Mouse (Mus musculus) embryo, embryonic 11 days (tissue): Measurements from ENCODE around the gene Ano1.

ENCODE experiments used
- DNase-seq: peaks from one replicate; pipeline ENCODE4 v3.0.0-alpha.2; 2015

Gene Ano1

DNA sequence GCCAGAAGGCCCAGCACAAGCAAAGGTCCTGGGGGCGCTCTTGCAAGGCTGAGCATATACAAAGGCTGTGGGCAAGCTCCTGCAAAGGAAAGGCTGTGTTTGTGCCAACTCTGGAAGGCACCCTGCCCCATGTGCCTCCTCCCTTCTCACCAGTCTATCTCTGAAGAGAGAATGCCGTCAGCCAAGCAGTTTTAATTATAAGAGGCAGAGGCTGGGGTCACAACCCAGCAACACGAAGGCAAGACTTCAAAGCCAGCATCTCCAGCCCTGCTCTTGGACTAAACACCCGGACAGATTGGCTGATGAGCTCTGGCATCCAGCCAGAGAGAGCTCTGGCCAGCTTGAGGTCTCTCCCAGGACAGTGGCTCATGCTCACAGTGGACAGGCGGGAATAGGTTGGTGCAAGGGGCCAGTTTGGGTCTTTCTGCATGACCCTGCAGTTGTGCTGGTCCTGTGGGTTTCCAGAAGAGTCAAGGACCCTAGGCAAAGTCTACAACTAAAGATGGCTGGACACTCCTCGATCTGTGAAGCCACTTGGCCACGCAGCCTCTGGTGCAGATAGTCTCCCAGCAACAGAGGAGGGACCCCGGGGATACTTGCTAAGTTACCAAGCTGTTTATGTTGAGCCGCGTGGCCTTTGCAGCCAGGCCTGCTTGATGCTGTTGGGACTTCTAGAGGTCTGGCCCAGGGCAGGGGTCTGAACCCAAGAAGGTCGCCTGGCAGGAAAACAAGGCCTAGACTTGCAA is 12.9 kb upstream of the Ano1 start:
- DNase-seq: no peak

DNA sequence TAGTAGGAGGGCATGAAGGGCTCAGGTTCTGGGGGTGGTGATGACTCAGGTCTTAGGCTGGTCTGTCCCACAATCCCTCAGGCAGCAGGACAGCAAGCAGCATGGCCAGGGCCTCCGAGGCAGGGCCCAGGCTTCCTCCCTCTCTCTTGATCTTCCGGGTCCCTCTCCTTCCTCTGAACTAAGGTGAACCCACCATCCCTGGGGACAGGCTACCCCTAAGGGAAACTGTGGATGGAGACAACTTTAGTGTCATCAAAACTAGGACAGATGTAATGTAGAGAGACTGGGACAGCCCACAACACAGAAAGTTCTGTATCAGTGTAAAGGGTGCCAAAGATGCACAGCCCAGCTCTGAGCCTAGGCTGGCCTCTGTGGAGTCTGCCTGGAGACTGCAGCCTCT is 12.2 kb upstream of the Ano1 start:
- DNase-seq: no peak

DNA sequence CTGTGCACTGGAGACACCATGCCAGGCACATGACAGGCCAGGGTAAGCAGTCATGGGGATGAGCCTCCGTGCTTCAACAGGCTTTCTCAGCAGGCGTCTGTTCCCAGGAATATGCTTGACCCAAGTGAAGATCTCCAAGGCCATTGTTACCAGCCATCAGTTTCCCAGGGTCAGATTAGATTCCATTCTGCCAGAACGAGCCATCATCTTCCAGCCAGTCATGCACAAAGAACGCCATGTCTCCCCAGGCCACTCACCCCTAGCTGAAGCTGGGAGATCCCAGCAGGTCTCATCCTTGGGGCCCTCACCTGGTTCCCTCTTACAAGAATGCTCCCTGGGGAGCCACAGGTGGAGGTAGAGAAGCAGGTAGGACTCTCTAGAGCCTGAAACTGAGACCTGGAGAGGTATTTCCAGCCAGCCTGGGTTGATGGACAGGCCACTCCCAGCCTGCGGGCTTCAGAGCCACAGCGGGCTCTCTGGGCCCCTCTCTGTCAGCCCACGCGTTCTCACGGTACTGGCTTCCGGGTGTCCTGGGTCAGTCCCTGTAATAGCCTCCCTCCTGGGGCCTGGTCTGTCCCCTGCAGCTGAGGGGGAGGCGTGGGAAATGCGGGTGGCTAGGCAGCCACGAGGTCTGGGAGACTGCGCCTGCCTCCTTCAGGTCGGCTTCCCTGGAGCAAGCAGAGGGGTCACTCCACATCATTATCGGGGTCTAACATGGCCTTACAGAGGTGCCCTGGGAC is 10.9 kb upstream of the Ano1 start:
- no peak for DNase-seq

- no peak for DNase-seq
Observed at GRCm38 (mm10) chr7:144760228-144760627, 8.5 kb upstream of the Ano1 start.

DNA sequence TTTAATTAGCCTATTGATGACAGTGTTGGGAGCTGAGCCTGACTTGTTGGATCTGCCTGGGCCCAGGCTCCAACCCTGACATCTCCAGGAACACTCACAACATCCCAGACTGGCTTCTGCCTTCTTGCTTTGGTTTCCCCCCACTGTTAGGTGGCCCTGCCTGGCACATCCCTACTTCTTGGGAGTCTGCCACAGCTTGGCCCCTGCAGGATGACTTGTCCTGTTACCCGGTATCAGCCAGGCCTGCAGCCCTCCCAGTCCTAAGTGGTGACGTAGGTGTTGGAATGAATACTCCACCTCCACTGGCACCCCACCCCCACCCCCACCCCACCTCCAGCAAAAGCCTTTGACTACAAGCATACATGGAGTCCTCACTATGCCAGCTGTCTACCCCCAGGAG is 7.7 kb upstream of the Ano1 start:
- DNase-seq: no peak

GRCm38 (mm10) chr7:144755511-144756378 is 4.0 kb upstream of the Ano1 start:
- DNase-seq: no peak

- no peak for DNase-seq
Observed at GRCm38 (mm10) chr7:144754722-144755121, 2.9 kb upstream of the Ano1 start.

DNA sequence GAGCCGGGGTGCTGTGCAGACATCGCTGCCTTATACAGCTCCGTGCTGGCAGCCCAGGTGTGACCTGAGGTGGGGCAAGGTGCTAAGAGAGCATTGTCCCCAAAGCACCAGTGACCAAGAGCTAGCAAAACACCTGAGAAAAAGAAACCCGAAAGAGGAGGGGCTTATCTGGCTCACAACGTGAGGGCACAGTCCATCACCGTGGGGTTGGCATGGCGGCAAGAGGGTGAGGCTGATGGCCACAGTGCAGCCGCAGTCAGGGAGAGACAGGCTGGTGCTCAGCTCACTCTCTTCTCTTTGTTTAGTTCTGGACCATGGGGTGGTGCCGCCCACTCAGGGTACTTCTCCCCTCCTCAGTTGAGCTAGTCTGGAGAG is 1.9 kb upstream of the Ano1 start:
- DNase-seq: no peak

- no peak for DNase-seq
Observed at GRCm38 (mm10) chr7:144752919-144753656, 1.3 kb upstream of the Ano1 start.

DNA sequence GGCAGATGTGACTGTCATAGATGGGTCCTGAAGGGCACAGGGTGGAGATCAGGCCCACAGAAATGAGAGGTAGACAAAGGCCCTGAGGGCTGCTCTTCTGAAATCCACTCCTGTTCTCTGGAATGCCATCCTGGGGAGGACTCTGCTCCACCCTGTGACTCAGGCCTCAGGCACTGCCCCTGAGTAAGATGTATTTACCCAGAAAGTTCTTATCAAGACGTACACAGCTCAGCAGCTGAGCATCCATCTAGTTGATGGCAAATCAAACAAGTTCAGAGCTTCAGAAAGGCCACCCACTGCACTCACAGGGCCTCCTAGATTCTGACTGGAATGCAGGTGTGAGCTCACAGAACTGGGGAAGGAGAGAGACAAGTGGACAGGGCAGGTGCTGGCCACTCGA is 4.0 kb downstream of the Ano1 start:
- no peak for DNase-seq

- no peak for DNase-seq
Observed at GRCm38 (mm10) chr7:144746466-144746865, 5.3 kb downstream of the Ano1 start.

DNA sequence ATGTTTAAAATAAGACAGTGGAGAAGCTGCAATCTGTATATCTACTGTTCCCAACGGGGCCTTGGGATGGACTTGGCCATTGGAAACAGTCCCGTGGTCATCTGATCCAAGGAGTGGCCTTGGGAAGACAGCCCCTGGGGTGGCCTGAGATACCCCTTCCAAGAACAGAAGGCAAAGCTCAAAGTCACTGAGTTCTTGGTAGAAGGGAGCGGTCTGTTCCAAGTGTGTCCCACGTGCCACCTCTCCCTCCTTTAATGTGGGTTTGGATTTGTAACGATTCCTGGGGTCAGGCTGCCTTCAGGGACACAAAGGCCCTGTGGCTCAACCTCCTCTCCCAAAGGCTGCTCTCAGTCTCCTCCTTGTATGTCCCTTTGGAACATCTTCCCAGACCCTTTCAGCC is 7.9 kb downstream of the Ano1 start:
- no peak for DNase-seq

GRCm38 (mm10) chr7:144740643-144741042 is 11.1 kb downstream of the Ano1 start:
- no peak for DNase-seq

- DNase-seq: no peak
Observed at GRCm38 (mm10) chr7:144739810-144740209, 12.0 kb downstream of the Ano1 start.

GRCm38 (mm10) chr7:144738357-144738798 is 13.4 kb downstream of the Ano1 start:
- DNase-seq: peak; percentile 63

- no peak for DNase-seq
Observed at GRCm38 (mm10) chr7:144731897-144732291, 19.9 kb downstream of the Ano1 start.

- no peak for DNase-seq
Observed at GRCm38 (mm10) chr7:144731182-144731896, 20.4 kb downstream of the Ano1 start.

- DNase-seq: no peak
Observed at GRCm38 (mm10) chr7:144724283-144724682, 27.5 kb downstream of the Ano1 start.

DNA sequence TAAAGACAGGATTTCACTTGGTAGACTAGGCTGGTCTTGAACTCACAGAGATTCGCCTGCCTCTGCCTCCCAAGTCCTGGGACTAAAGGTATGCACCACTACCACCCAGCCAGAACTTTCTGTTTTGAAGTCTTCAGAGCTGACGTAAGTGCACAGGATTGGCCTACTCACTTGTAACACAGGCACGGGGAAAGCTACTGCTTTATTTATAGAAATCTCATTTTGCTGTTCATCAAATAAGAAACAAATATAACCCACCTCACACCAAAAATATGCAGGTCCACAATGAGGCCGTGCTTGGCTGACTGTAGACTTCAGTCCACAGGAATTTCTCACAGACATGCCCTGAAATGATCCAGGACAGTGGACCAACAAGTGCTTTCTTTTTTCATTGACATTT is 31.8 kb downstream of the Ano1 start:
- no peak for DNase-seq

DNA sequence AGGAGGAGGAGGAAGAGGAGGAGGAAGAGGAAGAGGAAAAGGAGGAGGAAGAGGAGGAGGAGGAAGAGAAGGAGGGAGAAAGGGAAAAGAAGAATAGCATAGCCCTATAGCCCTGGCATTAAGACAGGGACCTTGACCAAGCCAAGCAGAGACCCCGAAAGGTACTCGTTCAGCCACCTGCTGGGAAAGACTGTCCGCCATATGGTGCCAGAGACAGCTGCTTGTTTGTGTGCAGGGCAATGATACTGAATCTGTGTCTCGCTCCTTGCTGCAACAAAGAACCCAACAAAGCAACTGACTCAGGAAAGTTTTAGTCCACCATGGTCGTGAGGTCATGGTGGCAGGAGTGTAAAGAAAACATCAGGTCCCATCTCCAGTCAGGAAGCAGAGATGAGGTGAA is 34.0 kb downstream of the Ano1 start:
- DNase-seq: no peak

DNA sequence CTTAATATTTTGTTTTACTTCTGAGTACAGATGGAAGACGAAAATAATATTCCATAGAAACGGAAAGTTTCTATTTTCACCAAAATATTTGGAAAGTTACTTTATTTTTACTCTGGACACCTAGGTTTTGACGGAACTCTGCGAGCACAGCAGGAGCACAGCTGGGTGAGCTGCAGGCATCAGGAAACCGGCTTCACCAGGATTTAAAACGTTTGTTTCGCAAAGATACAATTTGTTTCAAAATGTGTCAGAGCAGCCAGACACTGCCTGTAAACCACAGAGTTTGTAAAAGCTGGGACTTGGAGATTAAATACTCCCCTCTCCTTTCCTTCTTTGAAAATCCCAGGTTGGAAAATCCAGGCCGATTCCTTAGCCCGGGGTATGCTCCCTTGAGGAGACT is 53.9 kb downstream of the Ano1 start:
- no peak for DNase-seq
